Mouse (Mus musculus) E14TG2a.4 (cell line): ENCODE data around the gene Syt16.

Source experiments
- CTCF ChIP-seq: conservative IDR thresholded peaks from 2 replicates; pipeline ENCODE4 v1.5.1; 2014; ENCODE audit warnings: low read length
- POU5F1 ChIP-seq: IDR thresholded peaks from 2 replicates; pipeline ENCODE4 v1.6.1; 2014; ENCODE audit warnings: low read length, borderline replicate concordance

DNA sequence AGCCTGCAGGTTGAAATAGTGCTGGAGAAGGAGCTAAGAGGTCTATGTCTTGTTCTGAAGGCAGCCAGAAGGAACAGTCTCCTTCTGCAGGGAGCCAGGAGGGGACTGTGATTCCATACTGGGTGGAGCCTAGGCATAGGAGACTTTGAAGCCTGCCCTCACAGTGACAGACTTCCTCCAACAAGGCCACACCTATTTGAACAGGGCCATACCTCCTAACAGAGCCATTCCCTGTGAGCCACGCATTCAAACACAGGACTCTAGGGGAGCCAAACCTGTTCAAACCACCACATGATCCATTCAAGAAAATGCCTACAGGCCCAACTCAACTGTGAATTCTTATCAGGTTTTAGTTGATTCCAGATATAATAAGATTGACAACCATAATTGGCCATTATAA is 130.8 kb downstream of the Syt16 start:
- TF ChIP-seq CTCF (no peak), POU5F1 (no peak)
